Mouse (Mus musculus) right cerebral cortex, adult 2 months (tissue): ENCODE measurements around the gene Borcs7.

Experiments used
- DNase-seq, 2 experiments: peaks; one replicate each; pipeline ENCODE4 v3.0.0; 2021 to 2022; ENCODE audit warnings: low spot score in 2 of 2

Gene Borcs7

GRCm38 (mm10) chr19:46689460-46690372, at the start of gene Borcs7:
Gene Borcs7, plus strand, starts transcription at chr19:46689906.
- peak; percentile 94 for DNase-seq

- no peak for DNase-seq
These were observed 48.9 kb upstream of the Borcs7 start for GRCm38 (mm10) chr19:46640780-46641179.

- no peak for DNase-seq
These were observed 48.2 kb upstream of the Borcs7 start for GRCm38 (mm10) chr19:46641420-46642085.

- DNase-seq: no peak
These were observed 47.5 kb upstream of the Borcs7 start for GRCm38 (mm10) chr19:46642136-46642753.

- DNase-seq: no peak
These were observed 46.5 kb upstream of the Borcs7 start for GRCm38 (mm10) chr19:46643236-46643635.

GRCm38 (mm10) chr19:46644343-46644792, 45.3 kb upstream of the Borcs7 start:
- no peak for DNase-seq

GRCm38 (mm10) chr19:46644793-46645602, 44.7 kb upstream of the Borcs7 start:
- DNase-seq: no peak

- DNase-seq: no peak
These were observed 43.6 kb upstream of the Borcs7 start for GRCm38 (mm10) chr19:46646041-46646481.

- DNase-seq: no peak
These were observed 42.5 kb upstream of the Borcs7 start for GRCm38 (mm10) chr19:46647254-46647653.

GRCm38 (mm10) chr19:46647850-46648249, 41.9 kb upstream of the Borcs7 start:
- no peak for DNase-seq

- no peak for DNase-seq
These were observed 41.1 kb upstream of the Borcs7 start for GRCm38 (mm10) chr19:46648565-46648964.

GRCm38 (mm10) chr19:46653188-46653587, 36.5 kb upstream of the Borcs7 start:
- no peak for DNase-seq

- no peak for DNase-seq
These were observed 36.0 kb upstream of the Borcs7 start for GRCm38 (mm10) chr19:46653616-46654235.

GRCm38 (mm10) chr19:46655626-46656025, 34.1 kb upstream of the Borcs7 start:
- DNase-seq: no peak

GRCm38 (mm10) chr19:46656151-46656840, 33.4 kb upstream of the Borcs7 start:
- no peak for DNase-seq

GRCm38 (mm10) chr19:46657339-46658020, 32.2 kb upstream of the Borcs7 start:
- DNase-seq: no peak

GRCm38 (mm10) chr19:46658348-46658747, 31.4 kb upstream of the Borcs7 start:
- no peak for DNase-seq

GRCm38 (mm10) chr19:46658851-46659250, 30.9 kb upstream of the Borcs7 start:
- no peak for DNase-seq

GRCm38 (mm10) chr19:46661511-46661910, 28.2 kb upstream of the Borcs7 start:
- DNase-seq: no peak

- DNase-seq: no peak
These were observed 27.5 kb upstream of the Borcs7 start for GRCm38 (mm10) chr19:46662214-46662613.
